Mouse (Mus musculus) thymus, adult 18-20 months (tissue): ENCODE measurements around the gene E4f1.
"Not testable (repeated sequence)": the region's sequence is repeated elsewhere in the genome, so short reads cannot be mapped to it uniquely, and the experiment has no call there.

Source experiments
- DNase-seq, 2 experiments: peaks; one replicate each; pipeline ENCODE4 v3.0.0; 2022; ENCODE audit warnings: mixed read lengths in 2 of 2

E4f1 gene

DNA sequence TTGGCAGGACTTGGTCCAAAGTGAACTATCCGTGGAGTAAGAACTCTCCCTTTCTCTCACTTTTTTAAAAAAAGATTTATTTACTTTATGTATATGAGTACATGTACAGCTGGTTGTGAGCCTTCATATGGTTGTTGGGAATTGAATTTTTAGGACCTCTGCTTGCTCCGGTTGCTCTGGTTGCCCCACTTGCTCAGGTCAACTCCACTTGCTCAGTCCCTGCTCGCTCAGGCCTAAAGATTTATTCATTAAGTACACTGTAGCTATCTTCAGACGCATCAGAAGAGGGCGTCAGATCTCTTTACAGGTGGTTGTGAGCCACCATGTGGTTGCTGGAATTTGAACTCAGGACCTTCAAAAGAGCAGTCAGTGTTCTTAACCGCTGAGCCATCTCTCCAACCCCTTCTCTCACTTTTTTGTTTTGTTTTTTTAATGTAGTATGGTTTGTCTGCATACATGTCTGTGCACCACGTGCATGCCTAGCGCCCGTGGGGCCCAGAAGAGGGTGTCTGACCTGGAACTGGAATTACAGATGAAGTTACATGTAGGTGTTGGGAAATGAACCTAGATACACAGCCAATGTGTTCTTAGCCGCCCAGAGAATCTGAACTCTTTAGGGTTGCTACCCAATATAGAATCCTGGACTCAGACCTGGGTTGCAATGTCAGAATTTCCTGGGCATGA is 14.4 kb downstream of the E4f1 start:
- not testable (repeated sequence) for DNase-seq

DNA sequence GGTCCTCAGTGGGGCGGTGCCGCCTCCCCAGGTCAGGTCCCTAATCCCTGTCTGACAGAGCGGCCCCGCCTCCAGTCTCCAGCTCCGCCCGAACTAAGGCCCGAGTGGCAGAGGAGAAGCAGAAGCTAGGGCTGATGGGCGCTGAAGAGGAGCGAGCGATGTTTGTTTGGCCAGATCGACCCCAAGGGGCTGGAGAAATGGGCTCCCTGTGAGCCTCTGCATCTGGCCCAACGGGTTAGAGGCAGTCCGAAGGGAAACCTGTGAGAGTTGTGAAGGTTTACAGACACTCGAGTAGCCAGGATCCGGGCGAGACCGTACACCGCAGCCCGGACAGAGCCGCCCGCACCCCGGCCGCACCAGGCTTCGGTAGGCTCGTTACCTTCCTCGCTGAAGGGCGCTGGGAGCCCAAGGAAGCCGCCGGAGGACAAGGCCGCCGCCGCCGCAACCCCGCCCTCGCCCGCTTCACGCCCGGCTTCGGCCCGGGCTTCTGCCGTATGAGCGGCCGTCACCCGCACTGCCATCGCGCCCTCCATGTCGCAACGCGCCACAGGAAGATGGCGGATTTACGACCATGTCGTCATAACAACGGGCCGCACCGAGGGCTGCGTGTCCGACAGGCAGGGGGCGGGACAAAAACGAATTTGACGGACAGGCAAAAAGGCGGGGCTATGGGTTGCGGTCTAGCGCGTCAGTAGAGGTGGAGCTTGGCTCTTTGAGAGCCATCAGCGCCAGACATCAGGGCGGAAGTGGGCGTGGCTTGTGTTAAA is 15.2 kb downstream of the E4f1 start:
- peak; percentile 99 for DNase-seq

DNA sequence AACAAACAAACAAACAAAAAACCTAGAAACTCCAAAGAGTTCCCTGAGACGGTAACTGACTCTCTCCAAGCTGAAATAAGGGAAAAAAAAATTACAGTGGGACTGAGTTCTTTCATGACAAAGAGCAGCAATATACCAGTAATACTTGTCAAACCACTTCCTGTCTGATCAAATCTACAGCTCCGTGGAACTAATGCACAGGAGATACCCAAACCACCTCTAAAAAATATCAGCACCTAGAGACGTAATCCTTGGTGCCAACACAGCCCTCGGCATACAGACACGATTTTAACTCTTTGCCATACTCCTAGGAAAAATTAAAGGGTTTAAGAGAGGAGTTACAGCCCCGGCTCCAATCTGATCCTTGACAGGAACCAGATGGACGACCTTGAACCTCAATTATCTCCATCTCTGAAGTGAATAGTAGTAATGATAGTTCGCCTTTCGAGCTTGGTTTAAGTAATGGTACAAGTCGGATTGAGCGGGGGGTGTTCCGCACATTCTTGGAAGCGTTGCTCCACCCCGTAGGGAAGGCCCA is 15.8 kb downstream of the E4f1 start:
- no peak for DNase-seq

DNA sequence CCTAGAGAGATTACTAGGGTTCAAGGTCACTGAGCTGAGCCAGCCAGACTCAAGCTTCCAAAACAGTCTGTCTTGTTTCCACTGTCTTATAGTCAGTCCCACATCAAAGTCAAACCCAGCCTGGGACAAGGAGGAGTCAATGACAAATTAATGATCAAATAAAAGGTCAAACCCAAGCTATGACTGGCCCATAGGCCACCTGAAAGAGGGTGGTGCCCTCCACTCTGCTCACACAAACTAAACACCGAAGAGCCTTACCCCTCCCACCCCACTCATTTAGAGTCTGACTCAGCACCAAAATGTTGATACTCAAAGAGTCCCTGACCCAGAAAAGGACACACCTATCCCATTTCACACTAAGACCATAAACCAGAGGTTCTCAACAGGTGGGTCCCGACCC is 16.7 kb downstream of the E4f1 start:
- no peak for DNase-seq

DNA sequence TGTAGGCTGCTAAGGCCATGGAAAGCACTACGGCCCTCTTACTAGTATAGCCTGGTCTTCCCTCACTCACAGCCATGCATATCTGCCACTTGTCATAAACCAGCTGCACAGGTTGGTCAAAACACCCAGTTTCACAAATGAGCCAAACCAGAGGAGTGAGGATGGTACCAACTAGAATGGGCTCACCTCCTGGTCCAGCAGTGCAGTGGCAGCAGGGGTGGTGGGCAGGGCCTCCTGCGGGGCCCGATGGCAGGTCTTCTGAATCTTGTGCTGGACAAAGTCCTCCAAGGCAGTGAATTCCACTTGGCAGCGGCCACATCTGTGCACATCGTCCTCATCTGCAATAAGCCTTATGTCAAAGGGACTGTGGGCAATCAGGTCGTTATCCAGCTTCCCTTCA is 18.9 kb downstream of the E4f1 start:
- no peak for DNase-seq

DNA sequence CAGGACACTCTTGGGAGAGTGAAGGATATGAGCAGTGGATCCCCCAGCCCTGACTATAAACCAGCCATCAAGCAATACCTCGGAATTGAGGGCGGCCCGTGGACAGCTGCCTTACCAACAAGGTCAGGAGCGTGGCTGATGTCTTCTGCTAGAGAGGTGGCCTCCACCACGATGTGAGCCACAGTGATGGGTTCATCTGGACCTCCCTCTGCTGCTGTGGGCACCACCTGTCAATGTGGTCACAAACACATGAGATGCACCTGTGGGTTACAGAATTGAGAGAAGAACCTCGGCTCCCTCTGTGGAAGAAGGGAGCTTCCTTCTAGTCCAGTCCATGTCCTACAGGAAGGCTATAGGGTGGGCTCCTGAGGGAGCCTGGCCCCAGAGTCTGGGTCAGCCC is 20.6 kb downstream of the E4f1 start:
- no peak for DNase-seq

DNA sequence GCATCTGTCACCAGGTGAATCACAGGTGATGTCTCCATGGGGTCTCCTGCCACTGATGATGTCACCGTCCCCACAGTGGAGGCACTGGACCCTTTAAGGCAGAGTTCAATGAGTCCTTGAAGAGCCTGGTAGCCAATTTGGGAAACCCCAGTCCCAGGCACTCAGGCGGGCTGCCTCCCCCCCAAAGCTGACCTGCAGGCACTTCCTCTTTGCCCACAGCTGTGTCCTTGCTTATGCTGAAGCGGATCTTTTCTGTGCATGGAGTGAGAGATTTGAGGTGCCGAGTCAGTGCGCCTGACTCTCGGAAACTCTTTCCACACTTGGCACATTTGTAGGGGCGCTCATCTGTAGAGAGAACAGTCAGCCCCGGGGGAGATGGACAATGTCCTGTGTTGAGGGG is 23.5 kb downstream of the E4f1 start:
- DNase-seq, result no peak

DNA sequence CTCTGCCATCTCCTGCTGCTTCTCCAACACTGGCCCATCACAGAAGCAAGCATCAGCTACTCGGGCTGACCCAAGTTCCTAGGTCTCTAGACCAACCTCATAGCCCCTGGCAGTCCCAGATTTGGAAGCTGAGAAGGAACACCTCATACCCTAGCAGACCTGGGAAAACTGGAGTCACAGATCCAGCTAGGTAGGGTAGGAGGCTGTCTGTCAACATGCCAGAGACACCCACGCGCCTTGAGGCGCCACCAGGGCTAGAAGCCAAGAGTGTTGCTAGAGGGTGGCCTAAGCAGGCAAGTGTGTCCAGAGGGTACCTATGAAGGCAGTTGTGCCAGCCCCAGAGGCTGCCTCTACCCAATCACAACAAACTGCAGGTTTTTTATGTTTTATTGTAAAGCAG is 26.7 kb downstream of the E4f1 start:
- DNase-seq, result no peak

DNA sequence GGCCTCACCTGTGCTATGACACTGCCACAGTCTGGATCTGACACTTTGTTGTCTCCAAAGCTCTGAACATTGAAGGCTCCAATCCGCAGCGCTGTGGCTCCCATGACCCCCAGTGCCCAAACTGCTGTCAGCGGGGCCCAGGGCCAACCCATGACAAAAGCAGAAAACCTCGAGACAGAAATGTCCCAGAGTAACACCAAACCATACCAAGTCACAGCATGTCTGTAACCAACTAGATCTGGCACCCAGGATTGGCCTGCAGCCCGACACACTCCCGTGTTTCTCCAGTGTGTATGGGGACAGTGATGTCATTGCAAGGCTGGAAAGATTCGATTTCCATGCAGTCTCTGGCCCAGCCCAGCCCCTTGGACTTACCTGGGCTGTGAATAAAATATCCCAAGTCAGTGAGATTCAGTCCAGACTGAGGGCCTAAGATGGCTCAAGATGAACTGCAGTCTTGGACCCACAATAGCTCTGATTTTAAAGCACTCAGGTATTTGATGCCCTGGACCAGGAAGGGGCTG is 27.4 kb downstream of the E4f1 start, which contains the start of gene Dnase1l2:
Gene Dnase1l2 (minus strand): TSS at position 474 of the 524 bp plus-strand sequence.
- DNase-seq, result no peak

DNA sequence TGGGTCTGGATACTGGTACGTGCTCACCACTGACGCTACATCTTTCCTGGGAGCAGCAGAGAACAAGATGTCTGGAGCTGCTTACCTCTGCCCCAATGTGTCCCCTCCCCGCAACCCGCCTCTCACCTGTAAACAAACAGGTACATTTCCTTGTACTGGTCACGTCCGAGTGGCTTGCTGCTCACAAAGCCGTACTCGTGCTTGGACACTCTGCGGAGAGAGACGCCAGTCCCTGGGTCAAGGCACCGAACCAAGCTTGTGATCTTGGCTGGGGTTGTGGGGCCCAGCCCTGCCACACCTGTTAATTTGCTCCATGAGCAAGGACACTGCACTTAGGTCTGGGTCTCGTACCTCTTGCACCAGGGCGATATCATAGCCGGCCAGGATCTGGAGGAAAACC is 28.0 kb downstream of the E4f1 start:
- no peak for DNase-seq

DNA sequence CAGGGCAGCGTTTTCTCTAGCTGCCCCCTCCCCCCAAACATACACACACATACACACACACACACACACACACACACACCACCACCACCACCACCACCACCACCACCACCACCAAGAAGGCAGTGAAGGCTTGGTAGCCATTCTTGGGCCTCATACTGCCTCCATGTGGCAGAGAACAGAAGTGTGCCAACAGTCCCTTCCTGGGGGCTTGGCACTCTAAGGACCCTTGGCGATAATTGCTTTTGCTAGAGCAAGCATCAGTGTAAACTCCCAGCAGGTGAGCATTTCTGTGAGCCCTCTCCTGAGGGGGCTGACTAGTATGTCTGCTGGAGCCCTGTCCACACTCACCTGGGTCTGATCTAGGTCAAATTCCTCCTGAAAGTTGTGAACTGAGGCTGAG is 29.0 kb downstream of the E4f1 start:
- no peak for DNase-seq

DNA sequence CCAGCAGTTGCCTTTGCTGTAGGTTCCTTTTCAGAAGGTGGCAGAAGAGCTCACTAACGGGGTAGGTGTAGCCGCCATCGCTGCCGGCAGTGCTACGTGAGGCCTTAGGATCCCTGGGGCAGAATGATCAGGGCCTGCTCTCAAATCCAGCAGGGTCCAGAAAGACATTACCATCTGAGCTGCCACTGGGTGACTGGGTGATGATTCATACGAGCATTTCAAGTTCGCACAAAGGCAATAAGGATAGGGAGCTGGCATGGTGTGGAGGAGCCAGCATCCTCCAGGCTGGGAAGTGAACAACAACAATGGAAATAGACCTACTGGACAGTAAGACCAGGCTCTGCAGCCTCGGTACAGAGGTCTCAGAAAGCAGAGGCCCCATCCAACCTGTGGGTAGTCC is 29.7 kb downstream of the E4f1 start:
- no peak for DNase-seq

DNA sequence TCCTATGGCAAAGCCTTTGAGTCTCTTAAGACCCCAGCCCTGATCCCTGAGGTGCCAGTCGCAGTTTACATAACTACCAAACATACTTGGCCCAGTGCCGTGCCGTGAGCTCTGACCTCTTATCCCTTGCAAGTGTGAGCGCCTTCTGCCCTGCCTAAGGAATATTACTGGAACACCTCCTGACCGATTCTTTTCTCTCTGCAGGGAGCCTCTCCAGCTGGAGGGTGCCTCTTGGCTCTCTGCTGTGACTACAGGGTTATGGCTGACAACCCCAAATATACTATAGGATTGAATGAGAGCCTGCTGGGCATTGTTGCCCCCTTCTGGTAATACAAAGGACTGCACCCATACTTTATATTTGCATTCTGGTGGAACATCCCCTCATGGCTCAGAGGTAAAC is 33.1 kb downstream of the E4f1 start:
- no peak for DNase-seq

DNA sequence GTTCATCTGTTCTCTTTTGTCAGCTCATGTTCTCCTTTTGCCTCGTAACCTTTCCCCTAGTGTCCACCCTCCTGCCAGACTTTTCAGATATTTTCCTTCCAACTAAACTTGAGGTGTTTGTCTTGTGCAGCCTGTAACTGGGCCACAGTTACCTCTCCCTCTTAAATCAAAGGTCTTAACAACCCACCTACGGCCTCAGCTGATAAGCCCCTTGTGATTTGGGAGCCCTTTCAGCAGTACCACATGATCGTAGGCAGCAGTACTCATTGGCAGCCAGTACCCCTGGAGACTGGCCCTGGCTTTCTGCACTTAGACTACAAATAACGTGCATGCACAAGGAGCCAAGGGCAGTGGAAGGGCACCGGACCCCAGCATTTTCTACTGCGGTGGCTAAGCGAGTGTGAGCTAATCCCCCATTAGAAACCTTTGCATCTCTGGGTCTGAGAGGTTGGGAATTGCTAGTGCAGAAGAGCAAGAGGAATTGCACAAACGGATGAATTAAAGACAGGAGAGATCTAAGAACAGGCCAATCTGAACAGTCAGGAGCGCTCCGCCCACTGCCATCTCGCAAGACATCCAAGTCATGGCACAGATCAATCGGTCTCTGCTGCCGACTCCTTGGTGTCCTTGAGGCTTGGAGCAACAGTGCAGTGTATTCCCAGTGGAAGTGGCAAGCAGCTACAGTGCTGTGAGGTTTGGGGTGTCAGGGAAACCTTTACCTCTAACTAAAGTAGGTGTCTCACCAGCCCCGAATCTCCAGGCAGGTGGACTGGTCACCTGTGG is 40.7 kb downstream of the E4f1 start:
- DNase-seq, result no peak

DNA sequence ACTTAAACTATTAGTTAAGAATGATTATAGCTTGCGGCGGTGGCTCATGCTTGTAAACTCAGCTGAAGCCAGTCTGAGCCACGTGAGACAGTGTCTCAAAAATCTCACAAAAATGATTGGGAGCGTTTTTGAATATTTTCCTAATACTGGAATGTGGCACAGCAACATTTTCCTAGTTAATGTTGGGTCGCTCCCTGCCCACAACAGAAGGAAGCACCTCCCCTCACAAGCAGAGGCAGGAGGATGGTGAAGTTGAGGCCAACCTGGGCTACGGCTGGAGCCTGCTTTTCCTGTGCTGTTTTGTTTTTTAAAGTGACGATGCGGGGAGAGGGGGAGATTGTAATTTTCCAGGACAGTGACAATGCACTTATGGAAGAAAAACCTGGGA is 42.9 kb downstream of the E4f1 start:
- no peak for DNase-seq

DNA sequence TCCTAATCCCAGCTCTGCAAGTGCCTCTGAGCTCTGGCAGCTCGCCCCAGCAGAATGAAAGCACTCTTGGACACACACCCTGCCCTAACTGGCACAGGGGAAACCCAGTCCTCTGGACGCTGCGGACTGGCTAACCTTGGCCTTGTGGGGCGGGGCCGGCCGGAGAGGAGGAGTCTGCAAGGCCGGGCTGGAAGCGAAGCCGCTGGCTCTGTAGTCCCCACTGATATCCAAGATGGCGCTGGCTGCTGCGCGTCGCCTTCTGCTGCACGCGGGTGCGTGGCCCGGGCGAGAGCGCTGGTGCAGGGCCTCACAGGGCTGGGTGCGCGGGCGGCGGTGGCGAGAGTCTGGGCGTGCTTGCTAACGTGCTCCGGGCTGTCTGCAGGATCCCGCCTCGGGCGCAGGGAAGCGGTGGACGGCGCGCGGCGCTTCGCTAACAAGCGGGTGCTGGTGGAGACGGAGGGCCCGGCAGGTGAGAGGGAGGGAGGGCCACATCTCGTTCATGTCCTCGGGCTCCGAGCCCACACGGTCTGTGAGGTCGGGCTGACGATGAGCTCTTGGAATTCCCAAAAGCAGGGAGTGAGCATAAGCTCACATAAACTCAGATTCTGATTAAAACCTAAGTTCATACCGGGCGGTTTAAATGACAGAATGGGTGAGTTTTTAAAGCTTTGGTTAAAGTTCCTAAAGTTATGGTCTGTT is 43.5 kb downstream of the E4f1 start, which contains the start of gene Eci1:
Gene Eci1 (plus strand): TSS at position 171 of the 699 bp plus-strand sequence.
- DNase-seq, result peak; percentile 64 to 68

DNA sequence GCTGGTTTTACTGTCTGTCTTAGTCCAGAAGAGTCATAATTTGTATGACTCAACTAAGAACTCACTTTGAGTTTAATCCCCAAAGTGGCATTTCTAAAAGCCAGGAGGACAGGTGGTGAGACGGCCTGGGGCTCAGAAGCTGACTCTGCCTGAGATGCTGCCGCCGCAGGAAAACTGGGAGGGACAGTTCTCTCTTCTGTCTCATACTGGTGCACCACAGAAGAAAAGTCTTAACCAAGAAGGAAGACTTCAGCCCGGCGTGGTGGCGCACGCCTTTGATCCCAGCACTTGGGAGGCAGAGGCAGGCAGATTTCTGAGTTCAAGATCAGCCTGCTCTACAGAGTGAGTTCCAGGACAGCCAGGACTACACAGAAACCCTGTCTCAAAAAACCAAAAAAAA is 44.2 kb downstream of the E4f1 start:
- no peak for DNase-seq

DNA sequence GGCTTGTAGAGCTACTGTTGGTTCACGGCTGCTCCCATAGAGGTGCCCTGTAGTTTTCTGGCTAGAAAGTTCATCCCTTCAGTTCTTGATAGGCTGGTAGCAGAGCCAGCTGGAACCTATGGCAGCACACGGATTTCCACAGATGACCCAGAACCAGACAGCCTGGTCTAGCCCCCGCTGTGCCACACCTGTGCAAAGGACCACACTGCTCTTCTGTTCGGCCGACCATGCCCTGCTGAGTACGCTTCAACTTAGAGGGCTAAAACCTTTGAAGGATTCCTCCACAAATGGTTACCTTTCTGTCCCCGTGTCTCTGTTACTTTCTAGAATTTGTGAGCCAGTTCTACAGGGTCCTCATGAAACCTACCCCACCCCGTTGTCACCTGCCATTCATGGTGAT is 44.8 kb downstream of the E4f1 start:
- DNase-seq, result not testable (repeated sequence)

DNA sequence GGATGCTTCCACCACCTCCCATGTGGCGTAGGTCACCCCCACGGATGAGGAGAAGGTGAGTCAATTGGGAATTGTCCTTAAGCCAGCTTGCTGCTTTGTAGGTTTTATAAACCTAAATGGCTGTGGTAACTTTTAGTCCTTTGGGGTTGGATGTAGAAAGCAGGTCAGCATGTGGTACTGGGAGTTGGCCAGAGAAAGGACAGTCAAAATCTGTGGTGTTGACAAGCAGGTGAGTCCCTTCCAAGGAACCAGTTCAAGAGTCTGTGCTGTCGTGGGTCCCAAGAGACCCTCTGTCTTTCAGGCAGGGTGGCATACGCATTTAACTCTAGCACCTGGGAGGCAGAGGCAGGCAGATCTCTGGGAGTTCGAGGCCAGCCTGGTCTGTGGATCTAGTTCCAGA is 45.6 kb downstream of the E4f1 start:
- no peak for DNase-seq

DNA sequence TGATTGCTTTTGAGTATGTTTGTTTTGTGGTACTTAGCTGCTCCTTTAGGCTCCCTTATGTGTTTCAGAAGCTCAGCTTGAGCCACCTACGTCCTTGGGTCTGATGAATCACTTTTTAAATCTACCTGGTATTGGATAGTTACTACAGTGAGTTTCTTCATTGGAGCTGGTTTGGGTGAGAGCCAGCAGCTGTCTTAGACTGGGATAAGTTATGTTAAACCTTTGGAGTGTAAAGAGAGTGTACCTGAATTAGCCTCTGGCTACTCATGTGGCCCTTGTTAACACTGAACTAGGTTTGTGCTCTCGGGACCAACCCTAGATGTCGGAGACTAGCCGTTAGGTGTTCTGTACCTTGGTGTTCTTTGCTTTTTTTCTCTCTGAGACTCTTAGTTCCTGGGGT is 47.0 kb downstream of the E4f1 start:
- DNase-seq, result no peak

DNA sequence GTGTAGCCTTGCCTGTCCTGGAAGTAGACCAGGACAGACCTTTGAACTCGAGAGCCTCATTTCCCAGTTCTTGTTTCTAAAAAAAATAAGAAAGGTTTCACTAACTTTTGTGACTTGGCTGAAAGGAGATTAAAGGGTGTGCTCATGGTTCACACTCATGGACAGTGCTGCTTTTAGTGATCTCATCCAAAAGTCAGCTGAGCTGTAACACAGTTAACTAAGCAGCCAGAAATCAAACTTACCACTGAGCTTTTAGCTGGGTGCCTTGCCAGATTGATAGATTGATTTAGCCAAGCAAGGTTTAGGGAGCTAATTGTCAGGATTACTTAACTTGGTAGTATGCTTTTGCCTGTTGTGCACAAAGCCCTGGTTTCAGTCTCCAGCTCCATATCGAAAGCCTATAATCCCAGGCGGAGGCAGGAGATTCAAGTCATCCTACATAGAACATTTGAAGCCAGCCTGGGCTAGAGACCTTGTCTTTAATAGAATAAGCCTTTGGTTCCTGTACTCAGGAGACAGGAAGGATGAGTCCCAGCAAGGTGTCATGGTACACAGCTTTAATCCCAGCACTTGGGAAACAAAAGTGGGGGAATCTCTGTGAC is 54.0 kb downstream of the E4f1 start:
- DNase-seq, result no peak

DNA sequence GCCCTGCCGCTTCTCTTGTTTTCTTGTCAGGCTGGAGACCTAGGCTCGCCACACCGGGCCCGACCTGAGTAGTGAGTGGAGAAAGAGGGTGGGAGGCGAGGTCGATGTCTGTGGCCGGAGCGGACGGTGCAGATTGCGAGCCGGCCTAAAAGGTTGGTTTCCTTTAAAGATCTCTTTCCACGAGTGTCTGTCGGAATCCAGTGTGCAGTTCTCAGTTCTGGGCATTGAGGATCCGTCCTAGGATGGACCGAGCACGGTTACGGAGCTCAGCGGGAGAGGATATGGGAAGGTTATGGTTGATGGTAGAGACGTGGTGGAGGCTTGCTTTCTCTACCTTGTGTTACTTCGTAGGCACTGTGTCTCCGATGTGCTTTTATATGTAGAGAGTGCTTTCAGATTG is 55.1 kb downstream of the E4f1 start:
- no peak for DNase-seq
